Mouse (Mus musculus) bone marrow, adult 2 months (tissue): ENCODE data around the gene Clk2. TPM values are rescaled to one million over a fixed set of nuclear protein-coding genes. Genes with fewer than 3 reads are reported as not detected.

Experiments
- H3K27ac ChIP-seq: fragments of 200-500 bp; 2 replicates; pipeline ENCODE4 v1.5.1; 2012; ENCODE audit warnings: low read depth, mild to moderate bottlenecking, control low read depth, inconsistent platforms, low read length; ENCODE audit not compliant: control insufficient read depth, poor library complexity, insufficient read depth
- H3K4me1 ChIP-seq: fragments of 200-500 bp; 2 replicates; pipeline ENCODE4 v1.6.1; 2011; ENCODE audit warnings: low read length; ENCODE audit not compliant: control insufficient read depth, insufficient read depth
- H3K4me3 ChIP-seq: fragments of 200-500 bp; replicated peaks from 2 replicates; pipeline ENCODE3; 2011; ENCODE audit warnings: mild to moderate bottlenecking, low read depth, low read length, control low read depth; ENCODE audit not compliant: control insufficient read depth
- CTCF ChIP-seq: fragments of 200-500 bp; IDR thresholded peaks from 2 replicates; pipeline ENCODE4 v1.5.1; 2011; ENCODE audit warnings: low read length, control low read depth; ENCODE audit not compliant: control insufficient read depth, insufficient read depth
- POLR2A ChIP-seq: fragments of 200-500 bp; IDR thresholded peaks from 2 replicates; pipeline ENCODE4 v1.6.1; 2011; ENCODE audit warnings: low read depth, mild to moderate bottlenecking, control low read depth, low read length, borderline replicate concordance; ENCODE audit not compliant: control insufficient read depth
- WGBS: fragments of 180-500 bp; shearing (Covaris S2); methylation state at CpG from one replicate; pipeline ENCODE4 v1.1.7; 2018; 5-methylcytosine and 5-hydroxymethylcytosine counted together
- polyA plus RNA-seq: library from polyadenylated mRNA; stranded (reverse); fragments of >200 nt; gene quantifications from 2 replicates; pipeline ENCODE4 v1.2.4, GENCODE M21; 2011; ENCODE audit warnings: low replicate concordance; ENCODE audit not compliant: missing spikeins, insufficient read depth, insufficient read length

Clk2 gene
- polyA plus RNA-seq, result 43.3 and 90.9 TPM in 2 replicates

DNA sequence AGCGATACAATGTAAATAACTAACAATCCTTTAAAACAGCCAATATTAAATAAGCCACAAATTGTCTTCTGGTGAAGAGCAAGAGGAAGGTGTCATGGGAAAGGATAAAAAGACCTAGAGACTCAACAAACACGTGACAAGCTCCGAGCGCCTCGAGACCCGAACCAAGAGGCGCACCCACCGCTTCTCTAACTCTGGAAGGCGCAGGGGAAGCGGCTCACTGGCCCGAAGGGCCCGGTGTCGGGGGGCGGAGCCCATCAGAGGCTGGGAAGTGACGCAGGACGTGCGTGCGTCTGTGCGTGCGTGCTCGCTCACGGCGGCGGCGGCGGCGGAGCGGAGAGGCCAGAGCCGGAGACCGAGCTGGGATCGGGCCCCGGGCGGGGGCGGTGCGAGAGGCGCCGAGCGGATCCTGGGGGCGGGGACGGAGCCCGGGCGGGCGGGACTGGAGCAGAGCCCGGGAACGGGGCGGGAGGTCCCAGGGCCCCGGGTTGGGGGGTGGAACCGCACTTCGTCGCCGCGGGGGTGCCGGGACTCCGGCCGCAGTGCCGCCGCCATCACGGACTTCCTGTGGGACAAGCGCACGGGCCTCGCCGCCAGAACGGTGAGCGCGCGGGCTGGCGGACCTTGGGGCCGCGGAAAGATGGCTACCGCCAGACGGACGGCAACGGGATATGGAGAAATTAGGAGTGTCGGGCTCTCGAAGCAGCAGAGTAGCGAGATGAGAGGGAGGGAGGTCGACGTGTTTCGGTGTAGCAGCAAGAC is at the start of gene Clk2:
TSS of gene Clk2 (plus strand) at position 290 of the 762 bp plus-strand sequence.
- TF ChIP-seq POLR2A (peak; percentile 53; the same call in 1 of the 2 replicates), CTCF (no peak)
- Histone ChIP-seq H3K4me3 (peak within 1 kb of the TSS; percentile 85), H3K4me1 (peaks cover 4% of the 10 kb centered on the region; the same call in 1 of the 2 replicates), H3K27ac (peak within 1 kb of the TSS; percentile 89)
- WGBS, result under 1% methylated on average over 71 of the region's 79 CpGs

DNA sequence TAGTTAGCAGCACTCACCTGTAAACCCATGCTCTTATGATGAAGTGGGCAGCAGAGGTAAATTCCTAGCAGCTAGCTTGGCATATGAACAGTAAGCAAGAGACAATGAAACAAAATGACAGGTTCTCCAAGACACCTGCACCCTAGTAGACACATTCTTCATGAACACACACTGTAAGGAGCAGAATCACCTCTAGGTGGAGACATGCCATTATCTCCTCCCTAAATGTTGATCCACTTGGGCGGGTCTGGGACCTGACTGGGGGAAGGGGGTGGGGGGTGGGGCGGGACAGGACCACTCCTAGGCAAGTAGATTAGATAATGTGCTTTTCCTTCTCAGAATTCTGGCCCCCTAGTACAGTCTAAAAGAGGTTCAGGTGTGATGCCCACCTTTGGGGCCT is 49.1 kb upstream of the Clk2 start:
- WGBS, result 6% methylated on average over 2 of the region's 2 CpGs
- Histone ChIP-seq H3K4me1 (no peaks in the 10 kb centered on the region), H3K27ac (no peak overlapping the region), H3K4me3 (no peak overlapping the region)
- peak; percentile 23; the same call in 1 of the 2 replicates for TF ChIP-seq CTCF
- TF ChIP-seq POLR2A, result no peak

DNA sequence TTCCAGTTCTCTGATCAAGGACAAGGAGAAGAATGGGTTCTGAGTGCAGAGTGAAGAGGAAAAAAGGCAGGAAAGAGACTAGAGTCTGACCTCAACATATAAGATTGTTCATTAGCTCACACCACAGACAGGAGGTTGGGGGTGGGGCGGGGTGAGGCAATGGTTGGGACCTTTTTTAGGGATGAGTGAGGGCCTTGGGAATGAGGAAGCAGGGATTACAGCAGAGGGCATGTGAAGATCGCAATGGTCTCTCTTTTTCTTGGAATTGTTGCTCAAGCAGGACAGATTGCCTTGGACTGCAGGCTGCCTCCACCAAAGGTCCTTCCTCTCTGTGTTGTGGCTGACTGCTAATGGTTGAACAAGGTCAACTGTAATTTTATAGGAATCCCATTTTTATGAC is 41.3 kb upstream of the Clk2 start:
- H3K4me1 ChIP-seq, result no peaks in the 10 kb centered on the region
- no peak overlapping the region for H3K4me3 ChIP-seq
- TF ChIP-seq POLR2A (no peak), CTCF (no peak)
- no peak overlapping the region for H3K27ac ChIP-seq
- 55% methylated on average over 2 of the region's 2 CpGs for WGBS

DNA sequence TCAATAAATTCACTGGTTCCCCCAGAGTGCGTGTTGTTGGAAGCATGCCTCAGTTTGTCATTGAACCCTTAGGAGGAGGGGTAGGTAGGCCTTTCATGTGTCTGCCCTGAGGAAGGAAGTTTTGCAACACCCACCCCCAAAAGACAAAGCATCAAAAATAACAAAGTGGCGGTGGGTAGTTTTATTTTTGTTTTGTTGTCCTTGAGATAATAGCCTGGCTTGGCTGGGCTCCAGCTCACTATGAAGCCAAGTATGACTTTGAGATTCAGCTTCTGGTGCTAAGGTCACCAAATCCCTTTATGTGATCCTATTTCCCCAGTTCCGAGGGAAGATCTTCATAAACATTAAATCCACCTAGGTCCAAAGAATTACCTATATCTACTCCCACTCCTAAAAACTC is 40.4 kb upstream of the Clk2 start:
- H3K4me3 ChIP-seq, result no peak overlapping the region
- no peaks in the 10 kb centered on the region for H3K4me1 ChIP-seq
- no peak overlapping the region for H3K27ac ChIP-seq
- WGBS, result 48% methylated on average over 3 of the region's 3 CpGs
- no peak for TF ChIP-seq CTCF
- no peak for TF ChIP-seq POLR2A

DNA sequence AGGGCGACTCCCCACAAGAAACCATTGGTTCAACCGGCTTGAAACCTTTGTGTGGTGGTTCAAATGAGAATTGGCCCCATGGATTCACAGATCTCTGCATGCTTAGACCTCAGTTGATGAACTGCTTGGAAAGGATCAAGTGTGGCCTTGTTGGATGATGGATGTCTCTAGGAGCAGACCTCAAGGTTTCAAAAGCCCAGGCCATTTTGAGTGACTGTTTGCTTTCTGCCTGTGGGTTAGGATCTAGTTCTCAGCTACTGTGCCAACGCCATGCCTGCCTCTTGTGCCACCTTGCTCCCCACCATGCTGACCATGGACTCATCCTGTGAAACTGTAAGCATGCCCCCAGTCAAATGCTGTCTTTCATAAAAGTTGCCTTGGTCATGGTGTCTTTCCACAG is 38.6 kb upstream of the Clk2 start:
- TF ChIP-seq CTCF, result no peak
- no peak for TF ChIP-seq POLR2A
- no peak overlapping the region for H3K4me3 ChIP-seq
- no peaks in the 10 kb centered on the region for H3K4me1 ChIP-seq
- WGBS, result 87% methylated on average over 3 of the region's 3 CpGs
- H3K27ac ChIP-seq, result no peak overlapping the region

DNA sequence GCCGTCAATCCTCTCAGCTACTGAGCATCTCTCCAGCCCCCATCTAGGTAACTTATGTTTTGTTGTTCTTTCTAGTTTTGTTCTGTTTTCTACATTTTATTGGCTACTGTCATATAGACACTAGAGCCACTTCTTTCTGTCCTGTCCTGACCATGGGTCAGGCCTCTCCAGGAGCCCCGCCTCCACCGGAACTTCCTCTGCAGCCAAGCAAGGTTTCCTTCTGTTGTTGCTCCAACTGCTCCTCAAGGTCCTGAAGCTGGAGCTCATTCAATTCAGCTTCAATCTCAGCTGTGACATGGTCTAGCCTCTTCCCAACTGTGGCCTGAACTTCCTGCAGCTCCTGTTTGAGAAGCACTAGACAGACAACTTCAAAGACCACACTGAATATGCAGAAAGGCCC is 34.7 kb upstream of the Clk2 start:
- 79% methylated on average over 3 of the region's 3 CpGs for WGBS
- Histone ChIP-seq H3K4me1 (no peaks in the 10 kb centered on the region), H3K4me3 (no peak overlapping the region), H3K27ac (no peak overlapping the region)
- TF ChIP-seq CTCF (no peak), POLR2A (no peak)

DNA sequence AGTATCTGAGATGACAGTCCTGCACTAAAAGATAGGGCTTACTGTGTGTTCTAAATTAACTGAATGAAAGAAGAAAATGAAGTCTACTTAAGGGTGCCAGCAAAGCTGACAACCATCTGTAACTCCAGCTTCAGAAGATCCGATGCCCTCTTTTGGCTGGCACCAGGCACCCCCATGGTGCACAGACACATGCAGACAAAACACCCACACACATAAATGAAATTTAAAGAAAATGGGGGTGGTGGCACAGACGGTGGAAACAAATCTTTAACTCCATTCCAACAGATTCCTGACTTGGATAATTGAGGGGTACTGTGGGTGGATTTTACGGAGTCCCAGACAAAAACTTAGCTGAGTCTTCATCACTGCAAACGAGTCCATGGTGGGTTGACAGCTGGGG is 32.8 kb upstream of the Clk2 start:
- H3K4me1 ChIP-seq, result no peaks in the 10 kb centered on the region
- WGBS, result 49% methylated on average over 4 of the region's 4 CpGs
- no peak overlapping the region for H3K4me3 ChIP-seq
- TF ChIP-seq POLR2A (no peak), CTCF (no peak)
- H3K27ac ChIP-seq, result no peak overlapping the region

DNA sequence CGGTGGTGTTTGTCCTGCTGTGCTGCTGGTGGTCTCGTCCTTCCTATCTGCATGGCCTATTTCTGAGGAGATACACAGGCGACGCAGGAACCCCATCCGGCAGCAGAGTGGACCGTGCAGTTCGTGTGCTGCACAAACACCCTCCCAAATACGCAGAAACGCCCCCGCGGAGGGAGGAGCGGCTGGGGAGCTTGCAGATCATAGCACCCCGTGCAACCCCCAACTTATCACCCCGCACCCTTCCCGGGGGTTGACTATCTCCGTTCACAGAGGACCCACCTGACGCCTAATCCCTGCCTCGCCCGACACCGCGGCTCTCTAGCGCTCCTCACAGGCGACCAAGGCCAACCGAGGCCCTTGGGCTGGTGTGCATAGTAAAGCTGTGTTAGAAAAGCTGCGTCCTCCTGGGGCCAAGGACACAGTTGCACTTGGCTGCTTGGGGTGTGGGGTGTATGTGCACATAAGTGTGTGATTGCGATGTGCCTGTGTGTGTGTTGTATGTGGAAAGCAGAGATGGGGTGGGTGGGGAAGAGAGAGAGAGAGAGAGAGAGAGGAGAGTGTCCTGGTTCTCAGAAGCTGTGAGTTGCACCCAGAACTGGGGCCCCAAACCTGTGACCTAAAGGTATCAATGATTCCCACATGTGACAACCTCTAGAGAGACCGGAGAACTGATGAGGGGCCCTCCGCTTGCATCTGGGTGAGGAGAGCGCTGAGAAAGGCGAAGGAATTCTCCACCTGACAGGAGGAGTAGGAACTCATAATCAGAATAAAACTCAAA is 32.1 kb upstream of the Clk2 start:
- no peaks in the 10 kb centered on the region for H3K4me1 ChIP-seq
- 16% methylated on average over 30 of the region's 30 CpGs for WGBS
- no peak overlapping the region for H3K4me3 ChIP-seq
- no peak overlapping the region; the same call in 1 of the 2 replicates for H3K27ac ChIP-seq
- TF ChIP-seq CTCF (peak; percentile 28; the same call in 1 of the 2 replicates), POLR2A (no peak)
